In the genomic region with DNA sequence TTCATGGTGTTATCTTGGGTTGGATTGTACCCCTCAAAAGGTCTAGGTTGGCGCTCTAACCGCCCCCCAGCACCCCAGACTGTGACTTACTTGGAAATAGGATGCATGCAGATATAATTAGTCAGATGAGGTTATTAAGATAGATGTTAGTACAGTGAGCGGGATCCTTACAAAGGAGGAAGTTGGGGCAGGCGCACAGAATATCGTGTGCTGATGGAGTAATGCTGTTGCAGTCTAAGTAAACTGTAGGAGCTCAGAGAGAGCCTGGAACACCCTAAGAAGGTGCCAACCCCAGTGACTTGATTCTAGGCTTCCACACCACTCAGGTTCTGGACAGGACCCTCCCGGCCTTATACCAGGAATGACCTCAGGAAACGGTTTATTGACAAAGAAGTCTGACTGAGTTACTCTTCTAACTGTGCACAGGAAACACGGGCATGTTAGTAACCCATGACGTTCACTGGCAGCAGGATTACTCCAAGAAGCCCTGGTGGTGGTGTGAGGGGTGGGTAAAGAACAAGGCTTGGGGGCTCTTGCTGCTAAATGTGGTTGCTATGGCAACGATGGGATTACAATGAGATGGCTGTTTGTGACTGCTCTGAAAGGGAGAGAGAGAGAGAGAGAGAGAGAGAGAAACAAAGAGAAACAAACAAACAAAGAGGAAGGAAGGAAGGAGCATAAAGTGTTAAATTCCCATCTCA, we compare ENCODE assay signal across 18 mouse cellular contexts. TPM values are rescaled to one million over a fixed set of nuclear protein-coding genes. Genes with fewer than 3 reads are reported as not detected.
DNase-seq lines count a peak whose midpoint lies in the region; ATAC-seq lines count a peak whose summit lies in the region.
"Had no signal": no experiment of that assay in that cellular context is flagged by ENCODE, and none has a peak within 500 bp of the region (broad histone marks: within the 10 kb centered on the region; RNA-seq: fewer than 3 reads in every experiment).

No protein-coding gene starts in this region.

- no peak overlapping the region; the same call in 1 of the 2 replicates for H3K4me2 ChIP-seq in liver, embryonic 15.5 days
- H3K4me2 ChIP-seq in liver, embryonic 16.5 days (ENCODE audit: low read depth, low read length) = no peak overlapping the region
- H3K4me2 ChIP-seq: embryonic facial prominence, embryonic 15.5 days; heart, embryonic 15.5 days; intestine, embryonic 15.5 days; limb, embryonic 15.5 days; neural tube, embryonic 13.5 days had no signal

- no peak for DNase-seq in liver
- DNase-seq in embryo, embryonic 10 days (ENCODE audit: low spot score) = peak; percentile 68
- DNase-seq in retina, embryonic 14.5 days (ENCODE audit: low spot score) = peak; percentile 33
- no peak for DNase-seq in lung, postnatal 25 days (ENCODE audit: low spot score)
- no peak for DNase-seq in heart, adult 18-20 months
- DNase-seq in thymus, postnatal 14 days = no peak
- DNase-seq: adrenal gland, postnatal 25 days; cerebellum, adult 18-20 months; kidney, postnatal 25 days had no signal

- no peaks in the 10 kb centered on the region for H3K27me3 ChIP-seq in liver, embryonic 15.5 days
- H3K27me3 ChIP-seq in liver, embryonic 16.5 days (ENCODE audit: control insufficient read depth, insufficient read depth, low read depth, low read length) = no peaks in the 10 kb centered on the region
- H3K27me3 ChIP-seq: embryonic facial prominence, embryonic 15.5 days; heart, embryonic 15.5 days; intestine, embryonic 15.5 days had no signal

- no peaks in the 10 kb centered on the region for H3K9me3 ChIP-seq in liver, embryonic 15.5 days (replicated peaks)
- H3K9me3 ChIP-seq in liver, embryonic 16.5 days (replicated peaks; ENCODE audit: control insufficient read depth, low read length) = no peaks in the 10 kb centered on the region
- H3K9me3 ChIP-seq: embryonic facial prominence, embryonic 15.5 days; heart, embryonic 15.5 days; intestine, embryonic 15.5 days; limb, embryonic 15.5 days; neural tube, embryonic 13.5 days had no signal

- H3K27ac ChIP-seq in liver, embryonic 15.5 days (replicated peaks) = peak overlapping the region; percentile 22
- peak overlapping the region; percentile 35; the same call in 1 of the 2 replicates for H3K27ac ChIP-seq in liver, embryonic 16.5 days (ENCODE audit: low read length)
- H3K27ac ChIP-seq: embryonic facial prominence, embryonic 15.5 days; heart, embryonic 15.5 days; intestine, embryonic 15.5 days; left cerebral cortex, adult 2 months; limb, embryonic 15.5 days; neural tube, embryonic 13.5 days had no signal

- ATAC-seq in liver, embryonic 15.5 days (ENCODE audit: insufficient read depth) = no peak
- ATAC-seq in liver, embryonic 16.5 days (ENCODE audit: low read depth) = no peak
- ATAC-seq: CD4-positive, CD25-positive, alpha-beta regulatory T cell, adult 4 months; intestine, embryonic 15.5 days had no signal

- no peak overlapping the region for H3K9ac ChIP-seq in liver, embryonic 15.5 days
- H3K9ac ChIP-seq in liver, embryonic 16.5 days (ENCODE audit: low read depth, low read length) = no peak overlapping the region
- H3K9ac ChIP-seq: embryonic facial prominence, embryonic 15.5 days; heart, embryonic 15.5 days; intestine, embryonic 15.5 days; limb, embryonic 15.5 days; neural tube, embryonic 13.5 days had no signal

- H3K4me3 ChIP-seq in liver, embryonic 15.5 days (replicated peaks) = no peak overlapping the region
- no peak overlapping the region for H3K4me3 ChIP-seq in liver, embryonic 16.5 days (ENCODE audit: low read depth, low read length)
- H3K4me3 ChIP-seq: embryonic facial prominence, embryonic 15.5 days; heart, embryonic 15.5 days; intestine, embryonic 15.5 days; left cerebral cortex, adult 2 months; limb, embryonic 15.5 days; neural tube, embryonic 13.5 days had no signal

- H3K4me1 ChIP-seq in liver, embryonic 15.5 days (replicated peaks) = peaks cover 39% of the 10 kb centered on the region
- H3K4me1 ChIP-seq in liver, embryonic 16.5 days (ENCODE audit: control insufficient read depth, low read depth, low read length) = peaks cover 16% of the 10 kb centered on the region

- 22% methylated on average over 10 of the region's 10 CpGs for WGBS in liver, embryonic 15.5 days (ENCODE audit: insufficient replicate concordance)
- 25% methylated on average over 10 of the region's 10 CpGs for WGBS in liver, embryonic 16.5 days (ENCODE audit: insufficient replicate concordance)

- H3K36me3 ChIP-seq in liver, embryonic 15.5 days (replicated peaks) = no peaks in the 10 kb centered on the region
- H3K36me3 ChIP-seq in liver, embryonic 16.5 days (ENCODE audit: control insufficient read depth, insufficient read depth) = no peaks in the 10 kb centered on the region
- H3K36me3 ChIP-seq: embryonic facial prominence, embryonic 15.5 days; heart, embryonic 15.5 days; intestine, embryonic 15.5 days; limb, embryonic 15.5 days; neural tube, embryonic 13.5 days had no signal

RNA-seq across cellular contexts. Expression of a gene that starts 3.7 kb away (rescaled TPM):
- polyA plus RNA-seq in liver, embryonic 15.5 days (2015; fragmentation: Nextera tagmentation; extraction: Ambion mirVana) = 5.0 and 6.3 TPM in 2 replicates
- 6.2 and 7.2 TPM in 2 replicates for polyA plus RNA-seq in liver, embryonic 16.5 days (2015; fragmentation: Nextera tagmentation; extraction: Ambion mirVana)
- 1 to 10 TPM; 4.6 to 6.3 TPM for total RNA-seq in heart, adult 18-20 months (2021)

RNA-seq across cellular contexts. Expression of a gene that starts 52.5 kb away (rescaled TPM):
- 8.0 and 8.1 TPM in 2 replicates for polyA plus RNA-seq in liver, embryonic 15.5 days (2015; fragmentation: Nextera tagmentation; extraction: Ambion mirVana)
- polyA plus RNA-seq in liver, embryonic 16.5 days (2015; fragmentation: Nextera tagmentation; extraction: Ambion mirVana) = 4.5 and 5.6 TPM in 2 replicates
- total RNA-seq in heart, adult 18-20 months (2021) = 10 to 100 TPM; 12.8 to 14.2 TPM

Comparison
In these comparisons a context has a peak if more than half of its experiments do, and no peak if none do; other contexts are left out.
1. DNase-seq: peak in embryo, embryonic 10 days (single experiment) and retina, embryonic 14.5 days (single experiment); none in liver (single experiment), lung, postnatal 25 days (single experiment), heart, adult 18-20 months (0 of 2) and thymus, postnatal 14 days (single experiment).